Mouse (Mus musculus) cerebellum, postnatal 25 days (tissue): ENCODE measurements around the gene Rab15.
A peak's percentile ranks its signal among the peaks of the same experiment; 100 is the strongest.
"Not testable (repeated sequence)": the region's sequence is repeated elsewhere in the genome, so short reads cannot be mapped to it uniquely, and the experiment has no call there.

Experiments
- DNase-seq, 2 experiments: peaks; one replicate each; pipeline ENCODE4 v3.0.0; 2021; ENCODE audit warnings: mixed read lengths in 2 of 2

Gene Rab15

DNA sequence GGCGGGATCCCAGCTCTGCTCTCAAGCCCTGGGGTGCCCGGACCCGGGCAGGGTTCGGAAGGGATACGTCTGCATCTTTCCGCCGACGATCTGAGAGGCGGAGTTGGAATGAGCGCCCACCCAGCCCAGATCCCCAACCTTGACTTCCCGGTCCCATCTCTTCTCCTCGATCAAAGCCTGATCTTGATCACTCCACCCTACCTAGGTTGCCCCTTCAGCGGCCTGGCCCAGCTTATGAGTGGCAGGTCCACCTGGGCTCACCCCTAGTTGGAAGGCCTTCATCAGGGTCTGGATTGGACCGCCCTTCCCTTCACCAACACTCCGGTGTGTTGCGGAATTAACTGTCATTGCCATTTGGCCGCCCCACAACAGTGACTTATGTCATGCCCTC is at the start of gene Rab15:
Gene Rab15, minus strand, starts transcription at position 258 of the 391 bp plus-strand sequence.
- DNase-seq = peak; percentile 68 to 74

GRCm38 (mm10) chr12:76869561-76869960 is 46.9 kb upstream of the Rab15 start:
- DNase-seq = peak in 1 of 2 experiments; percentile 37

DNA sequence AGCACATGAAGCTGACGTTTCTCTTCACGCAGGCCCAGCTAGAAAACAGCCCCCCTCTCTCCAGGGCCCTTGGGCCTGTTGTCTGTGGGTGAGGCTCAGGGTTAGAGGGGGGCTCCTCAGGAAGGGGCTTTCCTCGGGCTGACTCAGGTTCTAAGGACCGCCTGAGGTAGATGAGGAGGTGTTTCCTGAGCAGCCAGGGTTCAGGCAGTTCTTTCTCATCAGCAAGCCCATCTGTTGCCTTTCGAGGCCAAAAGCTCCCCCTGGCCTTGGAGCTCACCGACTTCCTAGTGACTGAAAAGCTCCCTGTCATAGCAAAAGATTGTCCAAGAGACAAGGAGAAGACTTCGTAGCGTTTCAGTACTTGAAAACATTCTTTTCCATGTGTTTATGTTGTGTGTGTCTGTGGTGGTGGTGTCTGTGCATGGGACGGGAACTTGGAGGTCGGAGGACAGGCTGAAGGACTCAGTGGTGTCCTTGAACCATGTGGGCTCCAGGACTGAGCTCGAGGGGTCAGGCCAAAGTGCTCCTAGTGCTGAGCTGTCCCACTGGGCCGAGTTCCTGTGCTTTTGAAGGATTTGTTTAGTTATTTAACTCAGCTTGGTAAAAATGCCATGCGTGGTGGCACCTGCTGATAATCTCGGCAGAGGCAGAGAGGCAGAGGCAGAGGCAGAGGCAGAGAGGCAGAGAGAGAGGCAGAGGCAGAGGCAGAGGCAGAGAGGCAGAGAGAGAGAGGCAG is 45.9 kb upstream of the Rab15 start:
- DNase-seq = peak; percentile 72 to 73

DNA sequence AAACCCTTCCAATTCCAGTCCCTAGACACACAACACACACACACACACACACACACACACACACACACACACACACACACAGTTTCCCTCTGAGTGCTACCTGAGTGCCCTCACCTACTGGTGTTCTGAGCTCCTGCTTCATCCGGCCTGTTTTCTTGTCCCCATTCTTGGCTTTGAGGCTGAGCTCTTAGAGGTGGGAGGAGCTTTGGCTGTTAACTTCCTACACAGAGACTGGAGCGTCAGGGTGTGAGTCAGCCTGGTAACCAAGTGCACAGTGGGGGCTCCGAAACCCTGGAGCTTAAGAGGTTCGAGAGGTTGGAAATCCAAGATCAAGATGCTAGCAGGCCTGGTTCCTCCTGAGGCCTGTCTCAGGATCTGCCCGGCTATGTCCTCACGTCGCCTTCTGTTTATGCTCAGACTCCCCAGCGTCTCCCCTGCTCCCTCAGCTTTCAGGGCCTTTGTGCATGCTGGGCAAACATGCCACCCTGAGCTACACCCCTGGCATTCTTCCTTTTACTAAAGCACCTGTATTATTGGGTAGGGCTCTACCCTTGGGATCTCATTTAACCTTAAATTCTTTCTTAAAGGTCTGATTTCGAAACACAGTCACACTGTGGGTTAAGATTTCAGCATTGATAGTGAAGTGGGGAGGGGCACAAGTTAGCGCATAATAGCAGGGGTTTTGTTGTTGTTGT is 45.0 kb upstream of the Rab15 start:
- peak; percentile 64 to 72 for DNase-seq

GRCm38 (mm10) chr12:76865266-76865665 is 42.6 kb upstream of the Rab15 start:
- DNase-seq = no peak

DNA sequence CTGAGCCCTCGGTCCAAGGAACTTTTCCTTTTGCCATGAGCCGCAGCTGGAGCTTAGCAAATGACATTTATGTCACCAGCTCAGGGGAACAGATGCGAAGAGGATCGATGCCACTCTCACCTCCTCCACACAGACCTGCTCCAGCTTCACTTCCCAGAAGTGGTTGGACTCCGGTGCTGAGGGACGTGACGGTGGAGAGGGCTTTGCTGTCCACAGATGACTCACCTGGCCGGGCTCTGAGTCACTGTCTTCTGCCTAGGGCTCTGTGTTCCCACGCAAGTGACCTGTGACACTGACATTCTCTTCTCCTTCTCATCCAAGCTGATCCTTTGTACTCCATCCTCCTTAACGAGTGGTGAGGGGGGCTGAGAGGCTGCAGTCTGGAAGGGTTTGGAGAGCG is 40.9 kb upstream of the Rab15 start:
- peak in 1 of 2 experiments; percentile 30 for DNase-seq

DNA sequence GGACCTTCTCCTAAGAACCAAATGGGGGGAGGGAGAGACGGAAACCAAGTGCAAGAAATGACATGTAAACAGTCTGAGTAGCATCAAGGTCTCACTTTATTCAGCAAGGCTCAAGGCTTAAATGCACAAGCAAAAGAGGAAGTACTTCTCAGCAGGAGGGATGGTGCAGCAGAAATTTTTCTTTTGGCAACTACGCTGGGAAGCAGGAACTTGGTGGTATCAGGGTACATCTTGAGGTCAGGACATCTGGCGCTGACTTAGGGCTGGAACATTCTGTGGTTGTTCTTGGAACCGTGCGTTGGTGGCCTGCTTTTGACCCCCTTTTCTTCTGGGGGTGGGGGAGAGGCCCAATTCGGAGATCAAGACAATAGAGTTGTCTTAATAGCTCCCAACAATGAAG is 36.1 kb upstream of the Rab15 start:
- not testable (repeated sequence) for DNase-seq

GRCm38 (mm10) chr12:76857087-76857486 is 34.4 kb upstream of the Rab15 start:
- DNase-seq = peak; percentile 66 to 69

GRCm38 (mm10) chr12:76853378-76854142 is 30.9 kb upstream of the Rab15 start:
- no peak for DNase-seq

- no peak for DNase-seq
Observed at GRCm38 (mm10) chr12:76852419-76852818, 29.7 kb upstream of the Rab15 start.

DNA sequence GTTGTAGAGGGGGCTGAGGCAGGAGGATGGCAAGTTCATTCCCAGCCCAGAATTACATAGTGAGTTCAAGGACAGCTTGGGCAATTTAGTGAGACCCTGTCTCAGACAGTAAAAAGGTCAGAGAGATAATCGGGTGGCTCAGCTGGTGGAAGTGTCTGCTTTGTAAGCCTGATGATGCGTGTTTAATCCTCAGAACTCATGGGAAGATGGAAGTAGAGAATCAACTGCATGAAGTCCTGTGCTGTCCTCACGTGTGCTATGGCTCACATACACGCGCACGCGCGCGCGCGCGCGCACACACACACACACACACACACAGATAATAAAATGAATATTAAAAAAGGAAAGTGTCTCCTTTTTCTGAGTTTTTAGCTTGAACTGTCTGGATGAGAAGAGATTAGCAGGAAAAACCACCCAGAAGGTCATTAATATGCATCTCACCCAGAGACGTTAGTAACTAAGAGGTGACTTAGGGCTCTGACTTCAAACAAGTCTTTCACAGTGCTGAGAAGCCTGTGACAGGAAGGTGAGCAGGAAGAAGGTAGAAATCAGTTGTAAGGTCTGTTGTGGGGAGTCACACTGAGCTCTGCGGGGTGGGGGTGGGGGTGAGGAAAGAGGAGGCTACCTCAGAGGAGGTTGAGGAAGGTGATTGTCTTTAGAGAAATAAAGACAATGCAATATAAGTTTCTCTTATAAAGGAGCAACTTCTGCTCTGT is 21.8 kb upstream of the Rab15 start:
- no peak for DNase-seq

- DNase-seq = peak in 1 of 2 experiments; percentile 16
Observed at GRCm38 (mm10) chr12:76840081-76840480, 17.4 kb upstream of the Rab15 start.

GRCm38 (mm10) chr12:76839298-76839697 is 16.6 kb upstream of the Rab15 start:
- no peak for DNase-seq

- no peak for DNase-seq
Observed at GRCm38 (mm10) chr12:76837844-76838650, 15.3 kb upstream of the Rab15 start.

DNA sequence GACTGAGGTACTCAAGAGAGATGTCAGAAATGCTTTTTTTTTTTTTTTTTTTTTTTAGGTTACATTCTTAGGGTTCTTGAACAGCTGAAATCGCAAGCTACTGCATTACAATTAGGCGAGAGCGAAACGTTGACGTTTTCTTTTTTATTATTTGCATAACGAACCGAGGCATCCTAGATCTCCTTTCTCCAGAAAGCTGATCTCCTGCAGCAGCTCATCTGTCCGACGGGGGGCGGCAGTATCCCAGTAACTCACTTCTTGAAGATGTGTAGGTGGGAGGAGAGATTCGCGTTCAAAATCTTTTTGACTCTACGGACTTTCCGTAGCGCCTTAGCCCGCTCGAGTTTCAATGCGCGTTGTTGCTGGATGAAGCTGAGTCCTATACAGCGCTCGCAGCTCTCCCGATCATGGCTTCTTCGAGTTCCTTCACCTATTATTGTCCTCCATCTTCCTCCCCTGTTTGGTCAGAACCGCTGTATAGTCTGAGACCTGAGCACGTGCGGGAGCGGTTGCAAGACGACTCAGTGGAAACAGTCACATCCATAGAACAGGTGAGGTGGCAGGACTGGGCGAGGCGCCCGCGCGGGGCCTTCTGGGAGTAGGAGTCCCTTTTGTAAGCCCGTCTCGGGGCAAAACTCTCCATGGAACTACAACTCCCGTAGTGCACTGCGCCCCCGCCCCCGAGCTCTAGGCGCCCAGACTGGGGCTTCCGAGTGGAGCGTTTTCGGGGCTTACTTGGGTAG is 14.6 kb upstream of the Rab15 start:
- DNase-seq = peak; percentile 100

DNA sequence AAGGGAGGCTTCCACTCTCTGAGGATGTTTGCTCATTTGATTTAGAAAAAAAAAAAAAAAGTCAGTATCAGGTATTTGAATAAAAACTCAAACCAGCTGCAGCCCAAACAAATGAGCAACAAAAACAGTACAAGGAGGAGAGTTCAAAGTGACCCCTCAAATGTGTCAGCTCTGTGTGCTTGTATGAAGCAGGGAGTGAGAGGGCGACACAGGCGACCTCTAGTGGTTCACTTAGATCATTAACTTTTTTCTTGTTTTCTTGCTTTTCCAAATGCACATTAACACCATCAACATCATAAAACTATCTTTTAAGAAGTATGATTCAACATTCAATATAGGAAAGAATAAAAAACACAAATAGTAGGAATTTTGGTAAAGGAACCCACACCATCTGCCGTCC is 10.0 kb upstream of the Rab15 start:
- peak; percentile 46 to 64 for DNase-seq

DNA sequence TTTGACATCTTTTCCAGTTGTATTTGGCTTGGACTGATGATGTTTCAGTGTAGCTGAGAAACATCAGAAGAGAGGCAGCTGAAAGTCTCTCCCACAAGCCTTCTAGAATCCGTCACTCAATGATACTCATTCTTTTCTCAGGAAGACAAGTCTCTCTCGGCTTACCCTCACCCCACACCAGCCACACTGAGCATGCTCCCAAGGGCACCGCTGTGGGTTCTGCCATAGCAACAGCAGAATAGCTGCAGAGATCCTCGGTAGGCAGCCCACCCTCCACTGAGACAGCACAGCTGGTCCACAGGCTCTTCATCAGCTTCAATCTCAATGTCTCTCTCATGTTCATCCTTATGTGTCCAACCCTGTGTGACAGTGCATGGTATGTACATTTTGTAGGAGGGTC is 2.6 kb upstream of the Rab15 start:
- DNase-seq = no peak

- peak; percentile 78 to 82 for DNase-seq
Observed at GRCm38 (mm10) chr12:76822002-76822650, 582 bp downstream of the Rab15 start.

DNA sequence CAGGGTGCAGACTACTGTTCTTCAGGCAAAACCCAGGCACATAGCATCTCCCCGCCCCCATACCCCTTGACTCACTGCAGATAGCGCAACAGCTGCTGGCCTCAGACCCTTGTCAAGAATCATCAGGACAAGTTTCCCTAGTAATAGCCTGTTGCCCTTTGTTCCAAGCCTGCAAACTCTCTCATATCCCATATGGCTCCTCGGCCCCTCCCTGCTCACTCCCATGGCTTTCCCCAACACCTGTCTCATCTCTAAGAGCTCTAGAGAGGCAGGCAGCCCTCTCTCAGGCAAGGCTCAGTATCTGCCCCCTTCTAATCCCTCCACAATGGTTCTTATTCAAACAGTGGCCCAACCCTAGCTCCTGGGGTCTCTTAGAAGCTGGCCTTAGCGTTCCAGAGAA is 2.1 kb downstream of the Rab15 start:
- DNase-seq = peak; percentile 51 to 61

DNA sequence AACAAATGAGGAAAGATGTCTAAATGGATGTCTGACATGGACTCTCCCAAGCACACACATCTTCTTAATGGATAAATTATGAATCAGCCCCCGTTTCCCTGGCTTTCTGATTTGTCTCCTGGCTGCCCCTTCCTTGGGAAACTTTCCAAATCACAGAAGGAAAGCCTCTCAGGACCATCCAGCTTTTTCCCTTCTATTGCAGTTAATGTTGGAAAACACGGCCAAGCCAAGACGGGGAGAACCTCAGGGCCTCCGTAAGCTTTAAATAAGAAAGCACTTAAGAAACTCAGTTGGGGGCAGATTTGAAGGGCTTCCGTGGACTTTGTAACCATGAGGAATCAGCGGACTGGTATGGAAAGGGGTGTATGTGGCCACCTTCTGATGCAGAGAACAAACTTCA is 2.9 kb downstream of the Rab15 start:
- DNase-seq = no peak

DNA sequence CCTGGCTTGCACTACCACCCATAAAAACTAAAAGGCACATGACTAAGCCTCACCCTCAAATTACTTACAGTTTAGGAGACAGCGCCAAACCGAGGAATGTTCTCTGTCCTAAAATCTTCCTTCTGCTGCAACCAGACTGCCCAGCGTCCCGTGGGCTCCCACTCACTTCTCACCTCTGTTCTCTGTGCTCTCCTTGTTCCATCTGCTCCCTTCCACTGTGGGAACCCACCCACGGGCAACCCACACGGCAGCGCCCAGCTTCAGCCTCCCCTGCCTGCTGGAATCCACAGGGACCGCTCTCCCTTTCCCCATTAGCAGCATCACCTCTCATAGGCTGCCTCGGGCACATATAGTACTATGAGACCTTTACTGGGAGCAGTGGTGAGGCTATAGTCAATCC is 3.8 kb downstream of the Rab15 start:
- DNase-seq = no peak
